Mouse (Mus musculus): ENCODE results near the gene Zkscan14. TPM values are rescaled to one million over a fixed set of nuclear protein-coding genes. Genes with fewer than 3 reads are reported as not detected.
"Not testable (repeated sequence)": the region's sequence is repeated elsewhere in the genome, so short reads cannot be mapped to it uniquely, and the experiment has no call there.

Zkscan14 gene
- total RNA-seq (2021), result 1 to 10 TPM; 7.1 to 9.8 TPM
- long read RNA-seq, experiment 1, transcript Zkscan14-201 (3 exons, 1,967 nt), result major isoform, 14 of 22 reads
- long read RNA-seq, experiment 1, partial matches to known transcripts, result 0 of 22 reads
- long read RNA-seq, experiment 1, other reads (novel, unspliced or antisense), result 7 of 22 reads
- long read RNA-seq, experiment 2, transcript Zkscan14-201 (3 exons, 1,967 nt), result major isoform, 9 of 11 reads
- long read RNA-seq, experiment 2, partial matches to known transcripts, result 0 of 11 reads
- long read RNA-seq, experiment 2, other reads (novel, unspliced or antisense), result 0 of 11 reads

- peak; percentile 79 for DNase-seq
Observed at GRCm38 (mm10) chr5:145201321-145201991, at the start of gene Zkscan14. TSS of gene Zkscan14 (minus strand) at chr5:145201868.

GRCm38 (mm10) chr5:145249520-145249919 lies 47.9 kb upstream of the Zkscan14 start:
- DNase-seq, result no peak

DNA sequence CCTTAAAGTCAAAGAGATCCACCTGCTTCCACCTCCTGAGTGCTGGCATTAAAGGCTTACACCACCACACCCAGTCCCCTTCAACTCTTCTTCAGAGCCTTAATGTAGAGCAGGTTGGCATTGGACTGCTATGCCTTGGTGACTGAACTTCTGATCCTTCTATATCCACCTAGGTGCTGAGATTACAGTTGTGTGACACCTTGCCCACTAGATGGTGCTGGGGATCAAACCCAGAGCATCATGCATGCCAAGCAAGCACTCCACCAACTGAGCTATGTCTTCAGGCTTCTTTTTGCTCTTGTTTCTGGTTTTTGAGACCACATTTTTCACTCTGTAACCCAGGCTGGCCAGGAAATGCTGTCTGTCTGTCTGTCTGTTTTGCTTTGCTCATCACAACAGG lies 33.0 kb upstream of the Zkscan14 start:
- DNase-seq, result peak; percentile 40

- no peak for DNase-seq
Observed at GRCm38 (mm10) chr5:145231893-145232411, 30.3 kb upstream of the Zkscan14 start.

- DNase-seq, result peak; percentile 98
Observed at GRCm38 (mm10) chr5:145231367-145231871, 29.8 kb upstream of the Zkscan14 start, which contains the start of gene Zfp655. TSS of gene Zfp655 (plus strand) at chr5:145231715.

GRCm38 (mm10) chr5:145230641-145231040 lies 29.0 kb upstream of the Zkscan14 start:
- DNase-seq, result no peak

- DNase-seq, result not testable (repeated sequence)
Observed at GRCm38 (mm10) chr5:145229283-145229682, 27.6 kb upstream of the Zkscan14 start.

DNA sequence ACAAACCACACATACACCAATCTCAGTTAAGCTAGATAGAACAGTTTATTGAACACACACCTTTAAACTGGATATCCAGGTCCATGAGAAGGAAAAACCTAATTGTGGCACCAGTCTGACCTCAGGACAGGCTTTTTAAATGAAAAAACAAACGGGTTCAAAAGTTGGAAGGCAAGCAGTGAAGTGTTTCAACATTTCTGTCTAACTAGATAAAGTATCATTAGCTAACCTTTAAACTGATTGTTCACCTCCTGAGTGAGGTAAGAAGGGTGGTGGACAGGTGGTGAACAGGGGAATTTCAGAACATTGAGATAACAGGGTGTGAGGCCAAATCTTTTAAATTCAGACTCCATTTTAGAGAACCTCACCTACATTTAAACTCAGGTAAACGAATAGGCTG lies 24.8 kb upstream of the Zkscan14 start:
- DNase-seq, result no peak

DNA sequence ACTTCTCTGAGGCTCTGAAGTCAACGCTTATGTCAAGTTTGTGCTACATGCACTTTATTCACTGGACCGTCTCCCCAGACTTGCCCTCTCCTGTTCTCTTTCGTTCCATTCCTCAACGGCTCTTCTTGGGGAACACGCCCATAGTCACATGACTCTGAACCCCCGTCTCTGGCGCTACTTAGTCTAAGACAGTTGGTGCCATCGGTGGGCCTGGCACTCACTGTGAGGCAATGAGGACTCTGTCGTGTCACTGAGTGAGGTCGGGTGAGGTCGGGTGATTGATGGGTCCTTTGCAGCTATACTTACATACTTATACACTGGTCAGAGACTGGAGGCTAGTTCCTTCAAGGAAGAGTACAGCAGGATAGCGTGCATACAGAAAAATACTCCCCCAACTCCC lies 21.7 kb upstream of the Zkscan14 start:
- no peak for DNase-seq

DNA sequence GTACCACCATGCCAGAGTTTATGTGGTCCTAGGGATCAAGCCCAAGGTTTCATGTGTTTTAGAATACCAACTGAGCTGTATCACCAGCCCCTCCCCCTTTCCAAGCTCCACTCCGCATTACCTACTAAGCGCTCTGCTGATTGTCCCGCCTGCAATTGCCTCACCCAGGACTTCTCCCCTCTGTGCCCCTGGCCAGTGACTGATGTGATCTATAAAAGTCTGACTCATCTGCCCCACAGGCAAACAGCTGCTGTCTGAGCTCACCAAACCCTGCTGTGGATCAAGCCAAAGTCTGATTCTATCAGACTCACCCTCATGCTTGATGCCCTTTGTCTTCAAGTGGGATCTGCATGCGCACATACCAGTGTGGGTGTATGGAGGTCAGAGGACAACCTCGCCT lies 21.2 kb upstream of the Zkscan14 start:
- peak; percentile 39 for DNase-seq

GRCm38 (mm10) chr5:145219981-145220380 lies 18.3 kb upstream of the Zkscan14 start:
- DNase-seq, result no peak

DNA sequence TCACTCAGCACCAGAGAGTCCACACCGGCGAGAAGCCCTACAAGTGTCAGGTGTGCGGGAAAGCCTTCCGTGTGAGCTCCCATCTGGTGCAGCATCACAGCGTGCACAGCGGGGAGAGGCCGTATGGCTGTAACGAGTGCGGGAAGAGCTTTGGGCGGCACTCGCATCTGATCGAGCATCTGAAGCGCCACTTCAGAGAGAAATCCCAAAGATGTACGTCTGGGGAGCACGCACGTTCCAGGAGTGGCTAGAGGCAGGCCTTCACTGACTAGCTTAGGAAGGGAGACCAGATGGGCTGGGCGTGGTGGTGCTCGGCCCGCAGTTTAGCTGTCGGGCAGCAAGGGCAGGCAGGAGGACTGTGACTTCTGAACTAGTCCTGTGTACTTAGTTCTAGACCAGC lies 17.0 kb upstream of the Zkscan14 start:
- no peak for DNase-seq

DNA sequence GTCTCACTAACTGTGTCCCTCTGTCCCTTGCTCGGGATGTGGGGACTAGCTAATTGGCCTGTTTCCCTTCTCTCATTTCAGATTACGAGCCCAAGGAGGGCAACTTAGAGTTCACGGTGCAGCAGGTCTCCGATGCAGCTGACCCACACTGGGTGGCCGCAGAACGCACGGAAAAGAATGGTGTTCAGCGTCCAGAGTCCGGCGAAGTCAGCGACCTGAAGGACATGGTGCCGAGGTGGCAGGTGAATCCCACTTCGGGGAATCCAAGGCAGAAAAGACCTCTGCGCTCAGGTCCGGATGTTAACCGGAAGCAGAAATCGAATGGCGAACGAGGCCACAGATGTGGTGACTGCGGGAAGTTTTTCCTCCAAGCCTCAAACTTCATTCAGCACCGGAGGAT lies 16.5 kb upstream of the Zkscan14 start:
- no peak for DNase-seq

DNA sequence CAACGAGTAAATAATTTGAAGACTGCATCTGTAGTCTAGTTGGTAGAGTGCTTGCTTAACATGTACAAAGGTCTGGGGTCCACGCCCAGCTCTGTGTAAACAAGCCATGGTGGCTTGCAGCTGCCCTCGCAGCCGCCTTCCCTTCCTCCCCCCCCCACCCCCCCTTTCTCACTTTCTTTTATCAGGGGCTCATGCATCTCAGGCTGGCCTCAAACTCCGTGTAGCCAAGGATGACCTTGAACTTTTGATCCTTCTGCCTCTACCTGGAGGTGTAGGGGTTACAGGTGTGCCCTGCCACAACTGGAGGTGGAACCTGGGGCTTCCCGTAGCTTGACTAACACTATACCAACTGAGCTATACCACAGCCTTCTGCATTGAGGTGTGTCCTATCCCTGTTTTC lies 16.1 kb upstream of the Zkscan14 start:
- DNase-seq, result no peak

DNA sequence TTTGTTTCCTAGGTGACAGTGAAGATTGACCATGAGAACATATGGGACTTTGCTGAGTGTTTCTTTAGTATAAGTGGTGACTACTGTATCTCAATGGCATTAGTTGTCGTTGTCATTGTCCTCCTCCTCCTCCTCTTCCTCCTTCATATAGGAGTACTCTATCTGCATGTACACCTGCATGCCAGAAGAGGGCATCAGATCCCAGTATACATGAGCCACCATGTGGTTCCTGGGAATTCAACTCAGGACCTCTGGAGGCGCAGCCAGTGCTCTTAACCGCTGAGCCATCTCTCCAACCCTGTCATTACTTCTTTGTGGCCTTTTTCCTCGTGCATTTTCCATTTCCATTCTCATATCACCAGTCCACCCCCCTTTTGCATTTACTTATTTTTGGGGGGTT lies 13.0 kb upstream of the Zkscan14 start:
- peak; percentile 26 for DNase-seq

- DNase-seq, result no peak
Observed at GRCm38 (mm10) chr5:145213505-145213904, 11.8 kb upstream of the Zkscan14 start.

DNA sequence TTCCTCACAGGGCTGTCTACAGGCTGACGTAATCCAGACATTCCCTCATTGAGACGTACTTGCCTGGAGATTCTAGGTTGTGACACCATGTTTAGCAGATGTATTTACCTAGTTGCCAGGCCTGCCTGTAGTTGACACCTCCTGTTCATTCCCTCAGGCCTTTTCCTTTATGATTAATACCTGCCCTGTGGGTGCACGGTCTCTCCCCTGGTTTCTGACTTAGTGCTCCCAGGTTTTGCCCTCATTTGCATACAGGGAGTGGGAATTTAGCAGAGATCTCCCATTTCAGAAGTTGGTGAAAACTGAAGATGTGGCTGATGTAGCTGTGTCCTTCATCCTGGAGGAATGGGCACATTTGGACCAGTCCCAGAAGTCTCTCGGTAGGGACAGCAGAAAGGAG lies 10.5 kb upstream of the Zkscan14 start:
- no peak for DNase-seq

DNA sequence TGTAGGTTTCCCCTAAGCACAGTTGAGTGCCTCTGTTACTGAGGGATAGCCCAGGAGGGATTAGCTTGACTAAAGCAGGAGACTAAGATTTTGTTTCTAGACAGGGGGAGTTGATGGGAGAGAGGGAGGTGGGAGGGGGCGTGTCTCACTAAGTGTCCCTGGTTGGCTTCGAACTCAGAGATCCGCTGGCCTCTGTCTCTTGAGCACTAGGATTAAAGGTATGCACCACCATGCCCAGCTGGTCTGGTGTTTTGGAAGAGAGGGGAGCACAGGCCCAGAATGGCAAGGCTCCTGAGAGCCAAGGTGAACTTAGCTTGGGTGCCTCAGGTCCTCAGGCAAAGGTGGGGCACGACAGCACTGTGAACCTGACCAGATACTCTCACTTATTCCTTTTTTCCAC lies 9.7 kb upstream of the Zkscan14 start:
- DNase-seq, result no peak

- DNase-seq, result not testable (repeated sequence)
Observed at GRCm38 (mm10) chr5:145208391-145208790, 6.7 kb upstream of the Zkscan14 start.

DNA sequence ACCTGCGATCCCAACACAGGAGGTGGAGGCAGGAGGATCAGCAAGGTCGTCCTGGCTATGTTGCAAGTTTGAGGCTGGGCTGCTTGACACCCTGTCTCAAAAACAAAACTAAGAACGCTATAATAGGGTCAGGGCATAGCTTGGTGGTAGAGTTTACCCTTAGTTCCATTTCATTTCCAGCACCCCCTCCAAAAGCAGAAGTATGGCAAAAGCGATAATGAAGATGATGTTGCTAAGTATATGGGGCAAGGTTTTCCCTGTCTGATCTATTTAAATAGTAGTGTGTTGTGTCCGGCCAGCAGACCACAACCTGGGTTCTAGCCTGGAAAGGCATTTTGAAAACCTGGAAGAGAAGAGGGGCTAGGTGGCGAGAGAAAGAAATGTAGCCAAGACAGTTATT lies 6.3 kb upstream of the Zkscan14 start:
- no peak for DNase-seq

DNA sequence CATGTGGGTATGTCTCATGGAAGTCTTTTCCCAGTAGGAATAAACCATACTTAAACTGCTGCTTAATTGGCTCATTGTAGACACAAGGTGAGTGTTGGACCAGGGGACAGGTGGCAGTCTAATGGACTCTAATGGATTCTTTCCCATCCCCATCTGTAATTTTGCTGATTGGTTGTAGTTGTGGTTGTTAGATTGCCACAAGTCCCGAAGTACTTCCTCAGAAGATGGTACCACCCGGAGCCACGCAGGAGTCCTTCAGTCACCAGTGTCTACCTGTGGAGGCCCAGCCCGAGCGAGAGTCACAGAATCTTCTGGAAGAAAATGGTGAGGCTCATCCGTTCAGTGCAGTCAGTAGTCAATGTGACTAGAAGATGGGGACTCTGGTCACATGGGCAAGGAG lies 5.7 kb upstream of the Zkscan14 start:
- no peak for DNase-seq

DNA sequence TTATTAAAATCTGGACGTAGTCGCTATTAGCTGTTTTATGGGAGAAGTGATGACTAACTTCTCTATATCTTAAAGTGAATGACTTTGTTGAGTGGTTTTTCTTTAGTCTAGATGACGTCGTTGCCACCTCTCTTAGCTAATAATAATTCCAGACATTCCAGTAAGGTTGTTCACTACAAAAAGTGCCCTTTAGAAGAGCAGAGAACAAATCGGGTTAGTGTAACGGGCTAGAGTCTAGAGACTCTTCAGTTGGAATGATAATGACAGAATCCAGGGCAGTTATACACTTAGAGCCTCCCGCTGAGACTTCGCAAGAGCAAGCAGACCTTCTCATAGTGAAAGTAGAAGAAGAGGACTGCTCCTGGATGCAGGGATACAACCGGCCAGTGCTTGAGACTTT lies 3.4 kb upstream of the Zkscan14 start:
- DNase-seq, result no peak

DNA sequence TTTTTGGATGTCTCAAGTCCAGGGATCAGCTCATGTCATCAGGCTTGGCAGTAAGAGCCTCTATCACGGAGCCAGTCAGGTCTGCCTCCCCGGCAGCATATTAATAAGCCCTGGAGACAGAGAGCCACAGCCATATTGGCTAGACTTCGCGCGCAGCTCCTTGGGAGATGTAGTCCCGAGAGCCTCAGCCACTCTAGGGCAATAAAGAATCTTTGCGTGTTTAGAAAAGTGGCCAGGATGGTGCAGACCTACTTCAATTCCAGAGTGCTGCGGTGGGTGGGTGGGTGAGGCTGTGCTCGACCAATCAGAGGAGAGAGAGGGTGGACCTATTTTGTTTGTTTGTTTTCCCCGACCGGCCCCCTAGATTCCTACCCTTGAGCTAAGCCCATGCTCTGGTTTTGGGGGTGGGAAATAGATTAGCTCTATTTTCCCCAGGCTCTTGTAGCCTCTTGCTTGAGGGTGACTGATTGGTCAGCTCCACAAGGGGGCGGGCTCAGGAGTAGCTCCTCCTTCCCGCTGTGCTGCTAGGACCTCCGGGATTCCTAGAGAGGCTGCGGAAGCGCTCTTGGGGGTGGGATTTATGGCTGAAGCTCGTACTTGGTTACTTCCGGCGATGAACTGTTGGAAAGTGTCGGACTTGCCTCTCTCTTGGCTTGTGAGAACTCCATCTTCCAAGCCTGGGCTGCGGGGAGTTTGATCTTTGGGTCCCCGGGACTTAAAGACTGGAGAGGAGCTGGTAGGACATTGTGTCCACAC lies 2.4 kb upstream of the Zkscan14 start, which contains the start of gene Zkscan5:
Zkscan5 (plus strand) TSS at position 627 of the 756 bp plus-strand sequence.
- peak; percentile 98 for DNase-seq
